Mouse (Mus musculus) MEL (cell line): ENCODE measurements around the gene Tnfrsf11a. TPM values are rescaled to one million over a fixed set of nuclear protein-coding genes. Genes with fewer than 3 reads are reported as not detected.

Experiments
- DNase-seq: peaks from one replicate; pipeline ENCODE4 v3.0.0; 2011; ENCODE audit warnings: low read depth, low spot score
- H3K27ac ChIP-seq: 2 replicates; pipeline ENCODE4 v1.5.1; 2012; ENCODE audit warnings: low read depth, mild to moderate bottlenecking, control low read depth, low read length, moderate library complexity; ENCODE audit not compliant: control insufficient read depth
- H3K27me3 ChIP-seq, 2 experiments: fragments of 150-350 bp in 1 of 2; sonication (generic) in 1 of 2; 2 replicates each; pipeline ENCODE4 v1.6.1; 2012; ENCODE audit warnings: low read length in 2 of 2, mild to moderate bottlenecking in 2 of 2, improper control_type of control experiment in 1 of 2, moderate library complexity in 1 of 2; ENCODE audit not compliant: insufficient read depth in 2 of 2, control insufficient read depth in 1 of 2
- H3K36me3 ChIP-seq, 2 experiments: 2 replicates each; pipeline ENCODE4 v1.6.1; 2012 to 2014; ENCODE audit warnings: low read length in 2 of 2, improper control_type of control experiment in 1 of 2, inconsistent platforms in 1 of 2, mild to moderate bottlenecking in 1 of 2; ENCODE audit not compliant: insufficient read depth in 2 of 2, control insufficient read depth in 1 of 2
- H3K4me1 ChIP-seq, 2 experiments: fragments of 150-350 bp in 1 of 2; sonication (generic) in 1 of 2; 2 replicates each; pipeline ENCODE4 v1.6.1; 2012; ENCODE audit warnings: low read length in 2 of 2, improper control_type of control experiment in 1 of 2, mild to moderate bottlenecking in 1 of 2; ENCODE audit not compliant: insufficient read depth in 2 of 2, control insufficient read depth in 1 of 2
- H3K4me3 ChIP-seq, 2 experiments: fragments of 150-350 bp in 1 of 2; sonication (generic) in 1 of 2; 2 replicates each; pipeline ENCODE4 v1.5.1; 2012; ENCODE audit warnings: low read depth in 2 of 2, low read length in 2 of 2, mild to moderate bottlenecking in 2 of 2, moderate library complexity in 2 of 2, control low read depth in 1 of 2, improper control_type of control experiment in 1 of 2; ENCODE audit not compliant: control insufficient read depth in 1 of 2, insufficient read depth in 1 of 2
- H3K79me2 ChIP-seq: 2 replicates; pipeline ENCODE4 v1.6.1; 2012; ENCODE audit warnings: mild to moderate bottlenecking, low read length, moderate library complexity; ENCODE audit not compliant: control insufficient read depth, poor library complexity, insufficient read depth
- H3K9ac ChIP-seq: 2 replicates; pipeline ENCODE4 v1.6.1; 2012; ENCODE audit warnings: low read depth, mild to moderate bottlenecking, control low read depth, low read length, moderate library complexity; ENCODE audit not compliant: control insufficient read depth, poor library complexity, severe bottlenecking
- H3K9me3 ChIP-seq: fragments of 150-350 bp; sonication (generic); replicated peaks from 2 replicates; pipeline ENCODE4 v1.6.1; 2012; ENCODE audit warnings: mild to moderate bottlenecking, low read length, improper control_type of control experiment, moderate library complexity; ENCODE audit not compliant: insufficient read depth
- E2F4 ChIP-seq: IDR thresholded peaks from 2 replicates; pipeline ENCODE4 v1.6.1; 2011; ENCODE audit warnings: low read depth, low read length, improper control_type of control experiment, borderline replicate concordance
- ELF1 ChIP-seq: IDR thresholded peaks from 2 replicates; pipeline ENCODE4 v1.6.1; 2014; ENCODE audit warnings: low read depth, mild to moderate bottlenecking, inconsistent platforms, low read length, improper control_type of control experiment, moderate library complexity
- ETS1 ChIP-seq: IDR thresholded peaks from 2 replicates; pipeline ENCODE4 v1.6.1; 2012; ENCODE audit warnings: low read depth, mild to moderate bottlenecking, inconsistent platforms, low read length, improper control_type of control experiment, moderate library complexity
- KAT2A ChIP-seq: conservative IDR thresholded peaks from 2 replicates; pipeline ENCODE4 v1.6.1; 2012; ENCODE audit warnings: low read depth, low read length, improper control_type of control experiment, inconsistent platforms
- MAFK ChIP-seq: IDR thresholded peaks from 2 replicates; pipeline ENCODE4 v1.6.1; 2011; ENCODE audit warnings: low read depth, mild to moderate bottlenecking, low read length, improper control_type of control experiment, borderline replicate concordance
- MEF2A ChIP-seq: IDR thresholded peaks from 2 replicates; pipeline ENCODE4 v1.6.1; 2014; ENCODE audit warnings: low read depth, mild to moderate bottlenecking, inconsistent platforms, low read length, improper control_type of control experiment; ENCODE audit not compliant: poor library complexity, insufficient replicate concordance, severe bottlenecking; ENCODE audit errors: extremely low read depth
- MXI1 ChIP-seq: IDR thresholded peaks from 2 replicates; pipeline ENCODE4 v1.6.1; 2011; ENCODE audit warnings: mild to moderate bottlenecking, low read depth, low read length, improper control_type of control experiment
- NRF1 ChIP-seq: IDR thresholded peaks from 2 replicates; pipeline ENCODE4 v1.6.1; 2014; ENCODE audit warnings: low read depth, mild to moderate bottlenecking, inconsistent platforms, low read length, improper control_type of control experiment, moderate library complexity; ENCODE audit not compliant: poor library complexity, insufficient read depth, severe bottlenecking
- POLR2AphosphoS5 ChIP-seq: IDR thresholded peaks from 2 replicates; pipeline ENCODE4 v1.6.1; 2012; ENCODE audit warnings: low read depth, borderline replicate concordance, mild to moderate bottlenecking, inconsistent platforms, low read length, moderate library complexity, mixed read lengths
- SIN3A ChIP-seq: IDR thresholded peaks from 2 replicates; pipeline ENCODE4 v1.6.1; 2012; ENCODE audit warnings: low read length, improper control_type of control experiment, inconsistent platforms
- SMC3 ChIP-seq: IDR thresholded peaks from 2 replicates; pipeline ENCODE4 v1.6.1; 2011; ENCODE audit warnings: low read depth, low read length, improper control_type of control experiment
- TAL1 ChIP-seq: IDR thresholded peaks from 2 replicates; pipeline ENCODE4 v1.6.1; 2012; ENCODE audit warnings: mild to moderate bottlenecking, inconsistent platforms, low read length, moderate library complexity, mixed read lengths
- TCF12 ChIP-seq: IDR thresholded peaks from 2 replicates; pipeline ENCODE4 v1.6.1; 2014; ENCODE audit warnings: low read depth, mild to moderate bottlenecking, inconsistent platforms, low read length, improper control_type of control experiment, moderate library complexity
- UBTF ChIP-seq: IDR thresholded peaks from 2 replicates; pipeline ENCODE4 v1.6.1; 2012; ENCODE audit warnings: low read depth, mild to moderate bottlenecking, inconsistent platforms, low read length, improper control_type of control experiment, moderate library complexity, borderline replicate concordance; ENCODE audit not compliant: insufficient read depth
- ZC3H11A ChIP-seq: IDR thresholded peaks from 2 replicates; pipeline ENCODE4 v1.6.1; 2012; ENCODE audit warnings: low read depth, mild to moderate bottlenecking, inconsistent platforms, low read length, improper control_type of control experiment
- ZNF384 ChIP-seq: IDR thresholded peaks from 2 replicates; pipeline ENCODE4 v1.6.1; 2012; ENCODE audit warnings: low read depth, mild to moderate bottlenecking, inconsistent platforms, low read length, improper control_type of control experiment
- polyA plus RNA-seq, 2 experiments: library from polyadenylated mRNA; stranded (reverse) in 1 of 2; unstranded in 1 of 2; fragments of >175 nt in 1 of 2; fragments of >200 nt in 1 of 2; gene quantifications; 2 replicates each; pipeline versions ENCODE4 v1.2.1 to v1.2.4; 2012; ENCODE audit warnings: low replicate concordance in 2 of 2, low read depth in 1 of 2; ENCODE audit not compliant: insufficient read length in 2 of 2, insufficient read depth in 1 of 2, missing spikeins in 1 of 2
- total RNA-seq: library from RNA; depleted of rRNA; stranded (reverse); fragments of 300-350 nt; gene quantifications from 2 replicates; pipeline ENCODE4 v1.2.3, GENCODE M21; 2012

The Tnfrsf11a gene
- total and polyA plus RNA-seq, 3 experiments: not detected

GRCm38 (mm10) chr1:105748091-105748799 lies 32.3 kb upstream of the Tnfrsf11a start:
- no peaks in the 10 kb centered on the region for H3K9me3 ChIP-seq
- no peak for TF ChIP-seq UBTF
- TF ChIP-seq SMC3: no peak
- no peak for TF ChIP-seq ELF1
- no peak for TF ChIP-seq ETS1
- TF ChIP-seq MEF2A: no peak
- no peak for TF ChIP-seq TCF12
- no peak for TF ChIP-seq E2F4
- TF ChIP-seq POLR2AphosphoS5: no peak
- no peak overlapping the region for H3K27ac ChIP-seq
- no peak overlapping the region for H3K9ac ChIP-seq
- no peak for DNase-seq
- H3K4me3 ChIP-seq: no peak overlapping the region
- peaks cover 17 to 31% of the 10 kb centered on the region in 2 experiments for H3K36me3 ChIP-seq
- H3K4me1 ChIP-seq: no peaks in the 10 kb centered on the region
- no peaks in the 10 kb centered on the region for H3K27me3 ChIP-seq
- no peaks in the 10 kb centered on the region for H3K79me2 ChIP-seq

GRCm38 (mm10) chr1:105752196-105752595 lies 28.3 kb upstream of the Tnfrsf11a start:
- Histone ChIP-seq H3K4me1 (0 out of 4 replicates have a peak, but pooled peaks cover 0 to 3% of the 10 kb centered on the region in 2 experiments), H3K27me3 (no peaks in the 10 kb centered on the region), H3K9me3 (no peaks in the 10 kb centered on the region), H3K9ac (no peak overlapping the region), H3K4me3 (no peak overlapping the region), H3K27ac (no peak overlapping the region), H3K79me2 (no peaks in the 10 kb centered on the region), H3K36me3 (peaks cover 7 to 17% of the 10 kb centered on the region in 2 experiments)
- DNase-seq: no peak
- TF ChIP-seq POLR2AphosphoS5: no peak
- TF ChIP-seq MAFK: no peak
- no peak for TF ChIP-seq NRF1
- no peak for TF ChIP-seq ZC3H11A
- no peak for TF ChIP-seq TAL1
- no peak for TF ChIP-seq ZNF384
- no peak for TF ChIP-seq MXI1
- TF ChIP-seq SIN3A: no peak
- TF ChIP-seq KAT2A: no peak
